Mouse (Mus musculus) heart, postnatal 14 days (tissue): ENCODE data around the gene Celf2. TPM values are rescaled to one million over a fixed set of nuclear protein-coding genes. Genes with fewer than 3 reads are reported as not detected.

ENCODE experiments used
- DNase-seq, 2 experiments: peaks; one replicate each; pipeline ENCODE4 v3.0.0; 2021 to 2022
- intact Hi-C: fragments of 180-260 bp; cut with DNase I; formaldehyde crosslinking; loops from one replicate; pipeline ENCODE4 v1.15.1; 2025
- total RNA-seq, 2 experiments: library from RNA; stranded (reverse); gene quantifications; 2 replicates each; pipeline ENCODE4 v1.2.3; 2021

The Celf2 gene
- total RNA-seq, 2 experiments from 2014 or later = 65.4 to 69.9 TPM

GRCm38 (mm10) chr2:6942635-6943390, 566.5 kb downstream of the Celf2 start:
- intact Hi-C loops = no loop called here
- no peak for DNase-seq

- DNase-seq = no peak
- intact Hi-C loops = no loop called here
Observed at GRCm38 (mm10) chr2:6939143-6939542, 570.2 kb downstream of the Celf2 start.

- intact Hi-C loops = no loop called here
- DNase-seq = no peak
Observed at GRCm38 (mm10) chr2:6933130-6933529, 576.2 kb downstream of the Celf2 start.

- intact Hi-C loops = no loop called here
- DNase-seq = peak; percentile 19 to 21
Observed at GRCm38 (mm10) chr2:6927693-6928360, 581.5 kb downstream of the Celf2 start.

GRCm38 (mm10) chr2:6925505-6925904, 583.9 kb downstream of the Celf2 start:
- intact Hi-C loops = no loop called here
- no peak for DNase-seq

- intact Hi-C loops = no loop called here
Observed at GRCm38 (mm10) chr2:6923738-6924474, 585.5 kb downstream of the Celf2 start.

GRCm38 (mm10) chr2:6915386-6915785, 594.0 kb downstream of the Celf2 start:
- DNase-seq = no peak
- intact Hi-C loops = no loop called here

More at GRCm38 (mm10) chr2:6923738-6924474, 585.5 kb downstream of the Celf2 start:
- DNase-seq = no peak

GRCm38 (mm10) chr2:6913315-6913714, 596.0 kb downstream of the Celf2 start:
- DNase-seq = no peak
- intact Hi-C loops = no loop called here

GRCm38 (mm10) chr2:6911932-6912331, 597.4 kb downstream of the Celf2 start:
- intact Hi-C loops = no loop called here

GRCm38 (mm10) chr2:6909921-6910320, 599.4 kb downstream of the Celf2 start:
- DNase-seq = peak; percentile 5 to 8
- intact Hi-C loops = no loop called here

More at GRCm38 (mm10) chr2:6911932-6912331, 597.4 kb downstream of the Celf2 start:
- DNase-seq = no peak

- intact Hi-C loops = no loop called here
- DNase-seq = no peak
Observed at GRCm38 (mm10) chr2:6904411-6904810, 605.0 kb downstream of the Celf2 start.

- no peak for DNase-seq
- intact Hi-C loops = no loop called here
Observed at GRCm38 (mm10) chr2:6903251-6903763, 606.1 kb downstream of the Celf2 start.

GRCm38 (mm10) chr2:6896896-6897295, 612.5 kb downstream of the Celf2 start:
- intact Hi-C loops = no loop called here
- DNase-seq = no peak

- no peak for DNase-seq
- intact Hi-C loops = no loop called here
Observed at GRCm38 (mm10) chr2:6893597-6893996, 615.8 kb downstream of the Celf2 start.

- intact Hi-C loops = no loop called here
- DNase-seq = no peak
Observed at GRCm38 (mm10) chr2:6893095-6893494, 616.3 kb downstream of the Celf2 start.

GRCm38 (mm10) chr2:6884796-6885711, 624.3 kb downstream of the Celf2 start:
- intact Hi-C loops = no loop called here
- DNase-seq = no peak

- intact Hi-C loops = no loop called here
Observed at GRCm38 (mm10) chr2:6883996-6884795, 625.2 kb downstream of the Celf2 start.

GRCm38 (mm10) chr2:6882236-6882885, 627.0 kb downstream of the Celf2 start:
- no peak for DNase-seq
- intact Hi-C loops = no loop called here

More at GRCm38 (mm10) chr2:6883996-6884795, 625.2 kb downstream of the Celf2 start:
- DNase-seq = no peak
